Mouse (Mus musculus) spleen, adult 2 months (tissue): ENCODE measurements around the gene Hsd17b1. TPM values are rescaled to one million over a fixed set of nuclear protein-coding genes. Genes with fewer than 3 reads are reported as not detected.

Experiments
- DNase-seq, 2 experiments: peaks; one replicate each; pipeline versions ENCODE4 v3.0.0 to v3.0.0-alpha.2; 2012 to 2021; ENCODE audit warnings: low spot score in 2 of 2, low read depth in 1 of 2
- H3K27ac ChIP-seq: fragments of 200-500 bp; 2 replicates; pipeline ENCODE4 v1.5.1; 2012; ENCODE audit warnings: low read length, inconsistent platforms; ENCODE audit not compliant: insufficient read depth
- H3K27me3 ChIP-seq: fragments of 200-500 bp; 2 replicates; pipeline ENCODE4 v1.6.1; 2012; ENCODE audit warnings: mild to moderate bottlenecking, moderate library complexity, low read length, inconsistent platforms; ENCODE audit not compliant: control insufficient read depth, insufficient read depth
- H3K36me3 ChIP-seq: fragments of 200-500 bp; 2 replicates; pipeline ENCODE4 v1.6.1; 2012; ENCODE audit warnings: mild to moderate bottlenecking, low read length, inconsistent platforms; ENCODE audit not compliant: control insufficient read depth, insufficient read depth
- H3K4me1 ChIP-seq: fragments of 200-500 bp; 2 replicates; pipeline ENCODE4 v1.6.1; 2011; ENCODE audit warnings: inconsistent platforms; ENCODE audit not compliant: control insufficient read depth, insufficient read depth, insufficient read length
- H3K4me3 ChIP-seq: fragments of 200-500 bp; 2 replicates; pipeline ENCODE4 v1.5.1; 2011; ENCODE audit warnings: mild to moderate bottlenecking, inconsistent platforms; ENCODE audit not compliant: insufficient read depth, insufficient read length; ENCODE audit errors: extremely low read depth
- CTCF ChIP-seq: fragments of 200-500 bp; IDR thresholded peaks from 2 replicates; pipeline ENCODE4 v1.5.1; 2011; ENCODE audit warnings: mild to moderate bottlenecking, inconsistent platforms; ENCODE audit not compliant: insufficient read depth, insufficient read length, insufficient replicate concordance; ENCODE audit errors: extremely low read depth
- POLR2A ChIP-seq: fragments of 200-500 bp; IDR thresholded peaks from 2 replicates; pipeline ENCODE4 v1.6.1; 2011; ENCODE audit warnings: low read depth, low read length, inconsistent platforms
- WGBS: fragments of 180-500 bp; shearing (Covaris S2); methylation state at CpG from one replicate; pipeline ENCODE4 v1.1.7; 2018; 5-methylcytosine and 5-hydroxymethylcytosine counted together
- polyA plus RNA-seq: library from polyadenylated mRNA; depleted of rRNA; stranded (reverse); fragments of >200 nt; gene quantifications from 2 replicates; pipeline ENCODE4 v1.2.3, GENCODE M21; 2012

The Hsd17b1 gene
- polyA plus RNA-seq, 1 experiment: 1.2 TPM

GRCm38 (mm10) chr11:101064462-101064861 is 13.7 kb upstream of the Hsd17b1 start:
- TF ChIP-seq CTCF (no peak), POLR2A (no peak)
- Histone ChIP-seq H3K27me3 (no peaks in the 10 kb centered on the region), H3K27ac (peak overlapping the region; percentile 97), H3K4me3 (no peak overlapping the region), H3K4me1 (peaks cover 23% of the 10 kb centered on the region; the same call in 1 of the 2 replicates), H3K36me3 (peaks cover 2% of the 10 kb centered on the region; the same call in 1 of the 2 replicates)
- WGBS: 81% methylated on average over 4 of the region's 4 CpGs
- no peak for DNase-seq

GRCm38 (mm10) chr11:101065002-101065401 is 13.2 kb upstream of the Hsd17b1 start:
- TF ChIP-seq POLR2A (no peak), CTCF (no peak)
- 78% methylated on average over 9 of the region's 9 CpGs for WGBS
- no peak overlapping the region for H3K4me3 ChIP-seq
- H3K36me3 ChIP-seq: peaks cover 2% of the 10 kb centered on the region; the same call in 1 of the 2 replicates
- H3K4me1 ChIP-seq: peaks cover 23% of the 10 kb centered on the region; the same call in 1 of the 2 replicates
- no peak overlapping the region for H3K27ac ChIP-seq
- DNase-seq: no peak
- no peaks in the 10 kb centered on the region for H3K27me3 ChIP-seq

- TF ChIP-seq CTCF (peak; percentile 83; the same call in 1 of the 2 replicates), POLR2A (no peak)
- no peaks in the 10 kb centered on the region for H3K27me3 ChIP-seq
- peaks cover 27% of the 10 kb centered on the region for H3K4me1 ChIP-seq
- no peak overlapping the region for H3K4me3 ChIP-seq
- WGBS: 31% methylated on average over 18 of the region's 18 CpGs
- no peak overlapping the region for H3K27ac ChIP-seq
- peak; percentile 47 to 73 for DNase-seq
- H3K36me3 ChIP-seq: no peaks in the 10 kb centered on the region
These were observed 11.4 kb upstream of the Hsd17b1 start for GRCm38 (mm10) chr11:101066549-101067412.

GRCm38 (mm10) chr11:101069391-101070188 is 8.6 kb upstream of the Hsd17b1 start, which contains the start of gene Naglu:
Naglu (plus strand) TSS chr11:101070012.
- peak; percentile 77 to 99 for DNase-seq
- WGBS: 6% methylated on average over 35 of the region's 35 CpGs
- Histone ChIP-seq H3K4me1 (peaks cover 6% of the 10 kb centered on the region), H3K36me3 (no peaks in the 10 kb centered on the region), H3K27me3 (no peaks in the 10 kb centered on the region), H3K27ac (peak within 1 kb of the TSS; percentile 75), H3K4me3 (peak within 1 kb of the TSS; percentile 78)
- TF ChIP-seq CTCF (no peak), POLR2A (peak; percentile 46)

GRCm38 (mm10) chr11:101070189-101070527 is 8.1 kb upstream of the Hsd17b1 start:
- no peaks in the 10 kb centered on the region for H3K27me3 ChIP-seq
- no peak for DNase-seq
- TF ChIP-seq POLR2A: no peak
- TF ChIP-seq CTCF: no peak
- H3K27ac ChIP-seq: peak overlapping the region; percentile 75
- under 1% methylated on average over 36 of the region's 36 CpGs for WGBS
- no peaks in the 10 kb centered on the region for H3K36me3 ChIP-seq
- peaks cover 6% of the 10 kb centered on the region for H3K4me1 ChIP-seq
- H3K4me3 ChIP-seq: peak overlapping the region; percentile 78

- 85% methylated on average over 6 of the region's 6 CpGs for WGBS
- Histone ChIP-seq H3K27ac (no peak overlapping the region), H3K27me3 (no peaks in the 10 kb centered on the region), H3K36me3 (no peaks in the 10 kb centered on the region; the same call in 1 of the 2 replicates), H3K4me3 (no peak overlapping the region), H3K4me1 (peaks cover 6% of the 10 kb centered on the region)
- no peak for DNase-seq
- TF ChIP-seq CTCF: no peak
- TF ChIP-seq POLR2A: no peak
These were observed 7.2 kb upstream of the Hsd17b1 start for GRCm38 (mm10) chr11:101070987-101071386.
